Mouse (Mus musculus) erythroblast, embryonic 14.5 days (primary cell): ENCODE measurements around the gene Tifa. TPM values are rescaled to one million over a fixed set of nuclear protein-coding genes. Genes with fewer than 3 reads are reported as not detected.

ENCODE experiments used
- H3K27me3 ChIP-seq: 2 replicates; pipeline ENCODE4 v1.6.1; 2012; ENCODE audit warnings: inconsistent platforms; ENCODE audit not compliant: control insufficient read depth
- H3K36me3 ChIP-seq: 2 replicates; pipeline ENCODE4 v1.6.1; 2012; ENCODE audit warnings: mild to moderate bottlenecking, inconsistent platforms; ENCODE audit not compliant: control insufficient read depth
- H3K4me1 ChIP-seq: 2 replicates; pipeline ENCODE4 v1.6.1; 2012; ENCODE audit warnings: inconsistent platforms; ENCODE audit not compliant: control insufficient read depth
- H3K4me3 ChIP-seq: replicated peaks from 2 replicates; pipeline ENCODE3; 2012; ENCODE audit warnings: moderate library complexity, mild to moderate bottlenecking, inconsistent platforms
- H3K9me3 ChIP-seq: 2 replicates; pipeline ENCODE4 v1.6.1; 2012; ENCODE audit warnings: low read length, inconsistent platforms, mixed read lengths; ENCODE audit not compliant: control insufficient read depth
- GATA1 ChIP-seq: IDR thresholded peaks from 2 replicates; pipeline ENCODE4 v1.6.1; 2012; ENCODE audit warnings: low read length, inconsistent platforms, mixed read lengths
- TAL1 ChIP-seq: IDR thresholded peaks from 3 replicates; pipeline ENCODE4 v1.6.1; 2012; ENCODE audit warnings: low read length, inconsistent platforms, mixed read lengths
- polyA plus RNA-seq: library from polyadenylated mRNA; stranded (reverse); fragments of >175 nt; gene quantifications from 2 replicates; pipeline ENCODE4 v1.2.3, GENCODE M21; 2012

Tifa gene
- polyA plus RNA-seq, 1 experiment: 7.4 TPM

- no peaks in the 10 kb centered on the region for H3K9me3 ChIP-seq
- peaks cover 12% of the 10 kb centered on the region for H3K4me1 ChIP-seq
- H3K27me3 ChIP-seq: no peaks in the 10 kb centered on the region
- TF ChIP-seq TAL1: no peak
- TF ChIP-seq GATA1: no peak
- peaks cover 90% of the 10 kb centered on the region for H3K36me3 ChIP-seq
- no peak overlapping the region for H3K4me3 ChIP-seq
These were observed 78.6 kb downstream of the Tifa start for GRCm38 (mm10) chr3:127868046-127868758.

GRCm38 (mm10) chr3:127868880-127869279 is 79.3 kb downstream of the Tifa start:
- Histone ChIP-seq H3K27me3 (no peaks in the 10 kb centered on the region), H3K36me3 (peaks cover 95% of the 10 kb centered on the region), H3K9me3 (no peaks in the 10 kb centered on the region)

GRCm38 (mm10) chr3:127871575-127871974 is 82.0 kb downstream of the Tifa start:
- Histone ChIP-seq H3K4me3 (no peak overlapping the region), H3K27me3 (no peaks in the 10 kb centered on the region), H3K4me1 (peaks cover 22% of the 10 kb centered on the region), H3K9me3 (no peaks in the 10 kb centered on the region), H3K36me3 (peaks cover 97% of the 10 kb centered on the region)
- TF ChIP-seq GATA1 (no peak), TAL1 (no peak)

More at GRCm38 (mm10) chr3:127868880-127869279, 79.3 kb downstream of the Tifa start:
- Histone ChIP-seq H3K4me3 (no peak overlapping the region), H3K4me1 (peaks cover 16% of the 10 kb centered on the region)
- TF ChIP-seq GATA1: no peak
- no peak for TF ChIP-seq TAL1

- no peak for TF ChIP-seq GATA1
- H3K4me1 ChIP-seq: peaks cover 22% of the 10 kb centered on the region
- peaks cover 97% of the 10 kb centered on the region for H3K36me3 ChIP-seq
- H3K9me3 ChIP-seq: no peaks in the 10 kb centered on the region
- no peak overlapping the region for H3K4me3 ChIP-seq
- H3K27me3 ChIP-seq: no peaks in the 10 kb centered on the region
These were observed 84.8 kb downstream of the Tifa start for GRCm38 (mm10) chr3:127874254-127874883.

- no peaks in the 10 kb centered on the region for H3K27me3 ChIP-seq
- H3K4me3 ChIP-seq: no peak overlapping the region
- peaks cover 27% of the 10 kb centered on the region for H3K4me1 ChIP-seq
- H3K9me3 ChIP-seq: no peaks in the 10 kb centered on the region
- H3K36me3 ChIP-seq: peaks cover 97% of the 10 kb centered on the region
- no peak for TF ChIP-seq TAL1
- TF ChIP-seq GATA1: no peak
These were observed 85.5 kb downstream of the Tifa start for GRCm38 (mm10) chr3:127875059-127875458.

- peaks cover 96% of the 10 kb centered on the region for H3K36me3 ChIP-seq
- peaks cover 30% of the 10 kb centered on the region for H3K4me1 ChIP-seq
- no peaks in the 10 kb centered on the region for H3K9me3 ChIP-seq
- TF ChIP-seq TAL1 (no peak), GATA1 (no peak)
- no peaks in the 10 kb centered on the region for H3K27me3 ChIP-seq
- H3K4me3 ChIP-seq: no peak overlapping the region
These were observed 85.9 kb downstream of the Tifa start for GRCm38 (mm10) chr3:127875509-127875908.

- H3K4me1 ChIP-seq: peaks cover 45% of the 10 kb centered on the region
- TF ChIP-seq GATA1 (no peak), TAL1 (no peak)
- no peaks in the 10 kb centered on the region for H3K9me3 ChIP-seq
- H3K27me3 ChIP-seq: no peaks in the 10 kb centered on the region
- H3K4me3 ChIP-seq: no peak overlapping the region
- peaks cover 97% of the 10 kb centered on the region for H3K36me3 ChIP-seq
These were observed 90.4 kb downstream of the Tifa start for GRCm38 (mm10) chr3:127879968-127880367.

GRCm38 (mm10) chr3:127881684-127882083 is 92.1 kb downstream of the Tifa start:
- no peaks in the 10 kb centered on the region for H3K27me3 ChIP-seq
- H3K4me1 ChIP-seq: peaks cover 50% of the 10 kb centered on the region
- no peaks in the 10 kb centered on the region for H3K9me3 ChIP-seq
- H3K36me3 ChIP-seq: peaks cover 96% of the 10 kb centered on the region
- no peak overlapping the region for H3K4me3 ChIP-seq
- no peak for TF ChIP-seq TAL1

Other genes with a start within 250 kb of the Tifa start
- 7.2 TPM in 2 replicates for gene Larp7, start 236.5 kb upstream of the Tifa start, polyA plus RNA-seq
- 0.10 and 0.15 TPM in 2 replicates for gene Zgrf1, start 236.3 kb upstream of the Tifa start, polyA plus RNA-seq
- not detected in 2 replicates for gene Neurog2, start 156.7 kb upstream of the Tifa start, polyA plus RNA-seq
- not detected in 2 replicates for gene Alpk1, start 9.3 kb upstream of the Tifa start, polyA plus RNA-seq
- gene Ap1ar, start 47.7 kb downstream of the Tifa start, polyA plus RNA-seq: 1.6 and 3.8 TPM in 2 replicates
- 14.4 and 19.7 TPM in 2 replicates for gene Fam241a, start 106.5 kb downstream of the Tifa start, polyA plus RNA-seq